Mouse (Mus musculus): ENCODE results near the gene Ppp2r5c. TPM values are rescaled to one million over a fixed set of nuclear protein-coding genes. Genes with fewer than 3 reads are reported as not detected.
A peak's percentile ranks its signal among the peaks of the same experiment; 100 is the strongest.

Gene Ppp2r5c
- total RNA-seq, 2 experiments from 2014 or later = 270 to 283 TPM

GRCm38 (mm10) chr12:110590804-110591259 is 143.9 kb downstream of the Ppp2r5c start:
- no peak for DNase-seq (ENCODE audit: low spot score in 2 of 2)
- intact Hi-C loops (cut with DNase I) = no loop called here

- intact Hi-C loops (cut with DNase I) = no loop called here
- DNase-seq (ENCODE audit: low spot score in 2 of 2) = peak; percentile 99 to 100
Observed at GRCm38 (mm10) chr12:110591260-110591883, 144.5 kb downstream of the Ppp2r5c start.

- intact Hi-C loops (cut with DNase I) = loop anchor here (2.0 kb wide), 1 partner anchor 104 kb away; the partner anchor contains the start of gene Hsp90aa1
- DNase-seq (ENCODE audit: low spot score in 2 of 2) = peak; percentile 53 to 70
Observed at GRCm38 (mm10) chr12:110598527-110598926, 151.6 kb downstream of the Ppp2r5c start.

GRCm38 (mm10) chr12:110599791-110600190 is 152.9 kb downstream of the Ppp2r5c start:
- peak in 1 of 2 experiments; percentile 29 for DNase-seq (ENCODE audit: low spot score in 2 of 2)
- intact Hi-C loops (cut with DNase I) = loop anchor here (2.0 kb wide), 4 partner anchors 97 to 243 kb away; partner anchors contain the start of genes Hsp90aa1 and Ppp2r5c

- intact Hi-C loops (cut with DNase I) = loop anchor here (2.0 kb wide), 3 partner anchors 96 to 242 kb away; partner anchors contain the start of gene Ppp2r5c
- DNase-seq (ENCODE audit: low spot score in 2 of 2) = peak; percentile 24 to 36
Observed at GRCm38 (mm10) chr12:110600225-110600991, 153.5 kb downstream of the Ppp2r5c start.

GRCm38 (mm10) chr12:110601241-110602218 is 154.6 kb downstream of the Ppp2r5c start, which contains the start of gene Dync1h1:
Dync1h1 (plus strand) TSS chr12:110601452.
- DNase-seq (ENCODE audit: low spot score in 2 of 2) = peak; percentile 92 to 94
- intact Hi-C loops (cut with DNase I) = loop anchor here (2.0 kb wide), 3 partner anchors 95 to 241 kb away; partner anchors contain the start of gene Ppp2r5c

- DNase-seq (ENCODE audit: low spot score in 2 of 2) = no peak
- intact Hi-C loops (cut with DNase I) = no loop called here
Observed at GRCm38 (mm10) chr12:110606161-110606560, 159.2 kb downstream of the Ppp2r5c start.

- no peak for DNase-seq (ENCODE audit: low spot score in 2 of 2)
- intact Hi-C loops (cut with DNase I) = no loop called here
Observed at GRCm38 (mm10) chr12:110606676-110607075, 159.8 kb downstream of the Ppp2r5c start.

GRCm38 (mm10) chr12:110608460-110609152 is 161.7 kb downstream of the Ppp2r5c start:
- intact Hi-C loops (cut with DNase I) = no loop called here
- DNase-seq (ENCODE audit: low spot score in 2 of 2) = peak; percentile 46 to 55

- intact Hi-C loops (cut with DNase I) = no loop called here
- DNase-seq (ENCODE audit: low spot score in 2 of 2) = no peak
Observed at GRCm38 (mm10) chr12:110609153-110609497, 162.2 kb downstream of the Ppp2r5c start.

- intact Hi-C loops (cut with DNase I) = no loop called here
- no peak for DNase-seq (ENCODE audit: low spot score in 2 of 2)
Observed at GRCm38 (mm10) chr12:110610713-110611112, 163.8 kb downstream of the Ppp2r5c start.

GRCm38 (mm10) chr12:110630056-110630455 is 183.1 kb downstream of the Ppp2r5c start:
- DNase-seq (ENCODE audit: low spot score in 2 of 2) = no peak
- intact Hi-C loops (cut with DNase I) = loop anchor here (5.0 kb wide), 1 partner anchor 37 kb away; no protein-coding TSS in a partner anchor

Other genes with a start within 250 kb of the Ppp2r5c start
- gene Dio3, start 168.1 kb upstream of the Ppp2r5c start, total RNA-seq (2021) = 1 to 10 TPM; 1.8 to 2.8 TPM
- 100 to 1,000 TPM; 323 to 329 TPM for gene Dync1h1, start 154.3 kb downstream of the Ppp2r5c start, total RNA-seq (2021)
- not detected for gene 1700001K19Rik, start 235.5 kb downstream of the Ppp2r5c start, total RNA-seq (2021)